Mouse (Mus musculus) neural tube, embryonic 12.5 days (tissue): ENCODE results near the gene Dnajc17. TPM values are rescaled to one million over a fixed set of nuclear protein-coding genes. Genes with fewer than 3 reads are reported as not detected.
A peak's percentile ranks its signal among the peaks of the same experiment; 100 is the strongest.

ENCODE experiments used
- ATAC-seq: fragments of 200-750 bp; cut with Nextera tagmentation; 2 replicates; pipeline ENCODE4 v1.8.0; 2017; ENCODE audit warnings: low read depth, mild to moderate bottlenecking, moderate TSS enrichment, moderate library complexity; ENCODE audit not compliant: low FRiP score
- H3K27ac ChIP-seq: fragments of 300-500 bp; sonication (generic); 2 replicates; pipeline ENCODE4 v1.5.1; 2016
- H3K27me3 ChIP-seq: fragments of 300-500 bp; sonication (generic); replicated peaks from 2 replicates; pipeline ENCODE4 v1.6.1; 2016; ENCODE audit warnings: mild to moderate bottlenecking
- H3K36me3 ChIP-seq: fragments of 300-500 bp; sonication (generic); 2 replicates; pipeline ENCODE4 v1.6.1; 2016; ENCODE audit warnings: mild to moderate bottlenecking
- H3K4me1 ChIP-seq: fragments of 300-500 bp; sonication (generic); 2 replicates; pipeline ENCODE4 v1.6.1; 2016
- H3K4me2 ChIP-seq: fragments of 300-500 bp; sonication (generic); replicated peaks from 2 replicates; pipeline ENCODE4 v1.6.1; 2016; ENCODE audit warnings: mild to moderate bottlenecking
- H3K4me3 ChIP-seq: fragments of 300-500 bp; sonication (generic); 2 replicates; pipeline ENCODE4 v1.5.1; 2016
- H3K9ac ChIP-seq: fragments of 300-500 bp; sonication (generic); 2 replicates; pipeline ENCODE4 v1.6.1; 2016; ENCODE audit warnings: mild to moderate bottlenecking
- H3K9me3 ChIP-seq: fragments of 300-500 bp; sonication (generic); 2 replicates; pipeline ENCODE4 v1.6.1; 2016; ENCODE audit warnings: mild to moderate bottlenecking
- WGBS: fragments of 180-500 bp; shearing (Covaris S2); methylation state at CpG from one replicate; pipeline ENCODE4 v1.1.7; 2016; 5-methylcytosine and 5-hydroxymethylcytosine counted together
- polyA plus RNA-seq: library from polyadenylated mRNA; unstranded; fragments of >200 nt; fragmentation: Nextera tagmentation; extraction: Ambion mirVana; gene quantifications from 2 replicates; pipeline ENCODE4 v1.2.1, GENCODE M21; 2016

Dnajc17 gene
- polyA plus RNA-seq, 1 experiment from 2014 or later = 27.2 TPM

- Histone ChIP-seq H3K9me3 (no peaks in the 10 kb centered on the region), H3K4me2 (no peak overlapping the region), H3K27ac (no peak overlapping the region), H3K4me3 (no peak overlapping the region), H3K9ac (no peak overlapping the region), H3K27me3 (no peaks in the 10 kb centered on the region), H3K36me3 (no peaks in the 10 kb centered on the region), H3K4me1 (peaks cover 3% of the 10 kb centered on the region; the same call in 1 of the 2 replicates)
- no peak for ATAC-seq
- WGBS = 92% methylated on average over 5 of the region's 5 CpGs
Measured at GRCm38 (mm10) chr2:119194140-119194539, 14.5 kb downstream of the Dnajc17 start.

DNA sequence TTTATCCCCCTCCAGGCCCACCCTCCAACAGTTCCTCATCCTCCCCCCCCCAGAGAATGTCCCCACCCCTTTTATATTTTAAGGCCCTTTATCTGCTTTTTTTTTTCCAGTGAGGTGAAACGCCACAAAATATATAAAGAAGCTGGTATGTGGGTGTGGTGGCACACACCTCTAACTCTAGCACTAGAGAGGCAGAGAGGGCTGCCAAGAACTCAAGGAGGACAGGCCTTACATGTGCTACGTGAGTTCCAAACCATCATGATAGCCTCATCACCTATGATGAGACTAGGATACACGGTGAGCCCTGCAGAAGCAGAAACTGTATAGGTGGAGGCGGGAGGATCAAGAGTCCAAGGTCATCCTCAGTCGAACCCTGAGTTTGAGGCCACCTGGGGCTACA lies 17.6 kb downstream of the Dnajc17 start:
- Histone ChIP-seq H3K4me1 (peaks cover 4% of the 10 kb centered on the region; the same call in 1 of the 2 replicates), H3K27me3 (no peaks in the 10 kb centered on the region), H3K27ac (no peak overlapping the region), H3K36me3 (no peaks in the 10 kb centered on the region), H3K9ac (no peak overlapping the region), H3K4me2 (no peak overlapping the region), H3K9me3 (no peaks in the 10 kb centered on the region), H3K4me3 (no peak overlapping the region)
- 89% methylated on average over 5 of the region's 5 CpGs for WGBS
- no peak for ATAC-seq

GRCm38 (mm10) chr2:119189029-119189710 lies 19.4 kb downstream of the Dnajc17 start:
- Histone ChIP-seq H3K27me3 (no peaks in the 10 kb centered on the region), H3K36me3 (peaks cover 10% of the 10 kb centered on the region), H3K4me1 (peaks cover 4% of the 10 kb centered on the region; the same call in 1 of the 2 replicates), H3K9me3 (no peaks in the 10 kb centered on the region), H3K4me3 (0 out of 2 replicates have a peak overlapping the region, but pooled peaks have one; percentile 9), H3K9ac (no peak overlapping the region), H3K4me2 (peak overlapping the region; percentile 62), H3K27ac (no peak overlapping the region)
- peak; percentile 86 for ATAC-seq
- 7% methylated on average over 15 of the region's 15 CpGs for WGBS

DNA sequence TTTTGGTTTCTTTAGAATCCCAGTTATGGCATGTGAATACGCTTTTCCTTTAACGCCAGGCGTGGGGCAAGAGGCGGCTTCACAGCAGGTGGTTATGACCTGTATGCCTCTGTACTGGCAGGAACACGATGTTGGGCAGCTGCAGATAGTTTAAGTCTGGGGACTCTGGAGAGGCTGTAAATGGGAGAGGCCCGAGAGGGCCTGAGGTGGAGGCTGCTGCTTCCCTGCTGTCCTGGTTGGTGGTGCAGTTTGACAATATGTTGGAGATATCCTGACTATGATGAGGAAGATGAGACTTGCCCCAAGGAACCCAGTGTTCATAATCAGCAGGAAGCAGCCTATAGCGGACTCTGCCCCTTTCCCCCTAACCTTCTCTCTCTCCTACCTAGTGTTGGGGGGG lies 25.7 kb downstream of the Dnajc17 start:
- H3K9ac ChIP-seq = no peak overlapping the region
- H3K4me2 ChIP-seq = no peak overlapping the region
- no peaks in the 10 kb centered on the region for H3K27me3 ChIP-seq
- H3K27ac ChIP-seq = no peak overlapping the region
- no peak overlapping the region for H3K4me3 ChIP-seq
- no peaks in the 10 kb centered on the region for H3K4me1 ChIP-seq
- ATAC-seq = no peak
- H3K36me3 ChIP-seq = peaks cover 55% of the 10 kb centered on the region
- no peaks in the 10 kb centered on the region for H3K9me3 ChIP-seq
- WGBS = 73% methylated on average over 7 of the region's 7 CpGs

- no peak overlapping the region for H3K4me2 ChIP-seq
- no peak overlapping the region for H3K27ac ChIP-seq
- no peak overlapping the region for H3K9ac ChIP-seq
- no peak overlapping the region for H3K4me3 ChIP-seq
- peaks cover 34% of the 10 kb centered on the region for H3K36me3 ChIP-seq
- ATAC-seq = no peak
- no peaks in the 10 kb centered on the region for H3K9me3 ChIP-seq
- H3K4me1 ChIP-seq = peaks cover 23% of the 10 kb centered on the region
- WGBS = 90% methylated on average over 5 of the region's 5 CpGs
- H3K27me3 ChIP-seq = no peaks in the 10 kb centered on the region
Measured at GRCm38 (mm10) chr2:119177384-119177939, 31.1 kb downstream of the Dnajc17 start.

DNA sequence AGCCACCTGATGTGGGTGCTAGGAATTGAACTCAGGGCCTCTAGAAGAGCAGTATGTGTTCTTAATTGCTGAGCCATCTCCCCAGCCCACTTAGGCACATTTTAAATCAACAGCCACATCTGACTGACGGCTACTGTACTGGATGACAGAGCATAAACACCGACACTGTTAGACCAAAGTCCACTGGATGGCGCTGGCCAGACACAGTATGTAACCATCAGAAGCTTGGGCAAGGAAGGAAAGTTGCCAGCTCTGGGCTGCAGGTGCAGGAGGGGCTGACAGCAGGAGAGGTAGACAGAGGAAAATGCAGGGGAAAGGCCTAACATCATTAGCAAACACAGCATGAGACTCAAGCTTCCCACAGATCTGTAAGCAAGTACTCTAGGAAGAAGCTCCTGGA lies 31.8 kb downstream of the Dnajc17 start:
- Histone ChIP-seq H3K4me2 (no peak overlapping the region), H3K27ac (no peak overlapping the region), H3K4me3 (no peak overlapping the region), H3K4me1 (peaks cover 30% of the 10 kb centered on the region), H3K9ac (no peak overlapping the region), H3K36me3 (peaks cover 36% of the 10 kb centered on the region), H3K9me3 (no peaks in the 10 kb centered on the region), H3K27me3 (no peaks in the 10 kb centered on the region)
- ATAC-seq = no peak
- WGBS = 55% methylated on average over 3 of the region's 3 CpGs

- Histone ChIP-seq H3K36me3 (peaks cover 31% of the 10 kb centered on the region), H3K27me3 (no peaks in the 10 kb centered on the region), H3K4me2 (no peak overlapping the region), H3K4me1 (peaks cover 32% of the 10 kb centered on the region), H3K4me3 (no peak overlapping the region), H3K9ac (no peak overlapping the region), H3K9me3 (no peaks in the 10 kb centered on the region), H3K27ac (no peak overlapping the region)
- no peak for ATAC-seq
- 77% methylated on average over 6 of the region's 6 CpGs for WGBS
Measured at GRCm38 (mm10) chr2:119175614-119176013, 33.0 kb downstream of the Dnajc17 start.

DNA sequence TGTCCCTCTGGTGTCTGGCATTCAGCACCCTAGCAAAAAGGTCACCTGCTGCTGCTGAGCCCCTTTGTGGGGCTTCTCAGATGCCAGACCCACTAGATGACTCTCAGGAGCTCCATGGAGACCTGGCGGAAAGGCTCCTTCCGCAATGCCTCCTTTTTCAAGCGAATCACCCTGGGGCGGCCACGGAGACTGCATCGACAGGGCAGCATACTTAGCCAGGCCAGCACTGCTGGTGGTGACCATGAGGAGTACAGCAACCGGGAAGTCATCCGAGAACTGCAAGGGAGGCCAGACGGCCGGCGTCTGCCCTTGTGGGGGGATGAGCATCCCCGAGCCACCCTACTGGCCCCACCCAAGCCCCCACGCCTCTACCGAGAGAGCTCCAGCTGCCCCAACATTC lies 33.7 kb downstream of the Dnajc17 start:
- peaks cover 24% of the 10 kb centered on the region for H3K36me3 ChIP-seq
- H3K9ac ChIP-seq = 0 out of 2 replicates have a peak overlapping the region, but pooled peaks have one; percentile 17
- H3K9me3 ChIP-seq = no peaks in the 10 kb centered on the region
- H3K4me1 ChIP-seq = peaks cover 32% of the 10 kb centered on the region
- no peaks in the 10 kb centered on the region for H3K27me3 ChIP-seq
- ATAC-seq = no peak
- no peak overlapping the region for H3K4me3 ChIP-seq
- WGBS = 66% methylated on average over 14 of the region's 14 CpGs
- H3K27ac ChIP-seq = no peak overlapping the region
- no peak overlapping the region for H3K4me2 ChIP-seq

DNA sequence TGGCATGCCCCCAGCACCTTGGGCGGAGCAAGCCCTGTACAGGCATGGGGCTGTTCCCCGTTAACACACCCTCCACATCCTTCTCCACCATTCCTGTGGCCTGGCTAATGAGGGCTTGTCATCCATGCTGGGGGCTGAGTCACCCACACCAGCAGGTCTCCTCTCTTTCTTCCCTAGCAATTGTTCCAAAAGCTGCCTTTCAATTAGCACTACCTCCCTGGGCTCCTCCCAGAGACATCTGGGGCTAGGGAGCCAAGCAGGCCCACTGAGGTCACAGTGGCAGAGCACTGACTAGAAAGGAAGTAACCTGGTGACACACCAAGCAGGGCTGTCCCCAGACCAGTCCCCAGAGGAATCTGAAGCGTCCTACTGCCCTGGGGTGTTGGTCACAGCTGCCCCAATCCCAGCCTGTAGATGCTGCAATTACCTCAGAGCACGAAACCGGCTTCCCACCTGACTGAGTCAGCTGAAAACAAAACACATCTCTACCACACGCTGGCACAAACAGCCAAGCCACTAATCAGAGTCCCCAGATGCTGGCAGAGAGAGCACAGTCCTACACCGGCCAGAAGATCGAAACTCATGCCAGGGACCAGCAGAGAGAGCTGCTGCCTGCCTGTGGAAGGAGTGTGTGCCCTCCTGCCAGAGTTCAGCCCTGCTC lies 34.5 kb downstream of the Dnajc17 start, which contains the start of gene Gm14137:
Gene Gm14137, plus strand, starts transcription at position 519 of the 661 bp plus-strand sequence.
- Histone ChIP-seq H3K4me3 (no peak within 1 kb of the TSS), H3K9ac (peak within 1 kb of the TSS; percentile 38; the same call in 1 of the 2 replicates), H3K27me3 (no peaks in the 10 kb centered on the region), H3K27ac (0 out of 2 replicates have a peak within 1 kb of the TSS, but pooled peaks have one; percentile 18), H3K9me3 (no peaks in the 10 kb centered on the region), H3K4me2 (peak within 1 kb of the TSS; percentile 34), H3K4me1 (peaks cover 32% of the 10 kb centered on the region), H3K36me3 (peaks cover 16% of the 10 kb centered on the region)
- ATAC-seq = 0 out of 2 replicates have a peak, but pooled peaks have one; percentile 11
- WGBS = 38% methylated on average over 8 of the region's 8 CpGs

DNA sequence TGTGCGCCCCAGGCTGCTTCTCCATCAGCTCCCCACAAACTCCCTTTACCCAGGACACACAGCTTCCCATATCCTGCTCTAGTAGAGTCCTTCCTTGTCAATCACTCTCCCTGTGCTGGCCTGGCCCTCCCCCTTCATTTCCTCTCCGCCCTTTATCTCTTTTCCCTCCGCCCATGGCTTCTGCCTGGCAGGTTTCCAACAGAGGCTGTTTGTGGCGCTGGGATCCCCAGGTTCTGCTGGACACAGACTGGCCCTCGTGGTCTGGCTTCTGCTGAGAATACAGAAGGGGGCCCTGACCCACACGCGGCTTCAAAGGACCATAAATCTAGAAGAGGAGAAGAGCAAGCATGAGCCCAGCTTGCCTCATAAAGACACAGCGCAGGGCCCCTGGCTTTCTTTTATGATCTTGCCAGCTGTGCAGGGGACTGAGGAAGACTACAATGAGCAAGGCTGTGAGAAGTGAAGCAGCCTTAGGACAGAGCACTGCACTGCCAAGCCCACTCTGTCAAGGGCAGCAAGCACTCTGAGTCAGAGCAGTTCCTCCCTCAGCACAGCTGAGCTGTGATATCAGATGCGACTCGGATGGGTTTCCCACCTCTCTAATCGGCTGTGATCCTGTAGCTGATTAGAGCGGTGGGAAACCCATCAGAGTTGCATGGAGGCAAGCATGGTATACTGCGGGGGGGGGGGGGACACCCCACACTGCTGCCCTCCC lies 35.6 kb downstream of the Dnajc17 start:
- 11% methylated on average over 13 of the region's 13 CpGs for WGBS
- peak overlapping the region; percentile 34 for H3K4me2 ChIP-seq
- ATAC-seq = peak; percentile 49
- H3K27ac ChIP-seq = 0 out of 2 replicates have a peak overlapping the region, but pooled peaks have one; percentile 18
- H3K4me3 ChIP-seq = no peak overlapping the region
- peaks cover 34% of the 10 kb centered on the region for H3K4me1 ChIP-seq
- peak overlapping the region; percentile 38; the same call in 1 of the 2 replicates for H3K9ac ChIP-seq
- H3K36me3 ChIP-seq = peaks cover 7% of the 10 kb centered on the region
- H3K9me3 ChIP-seq = no peaks in the 10 kb centered on the region
- H3K27me3 ChIP-seq = peaks cover 5% of the 10 kb centered on the region; the same call in 1 of the 2 replicates

GRCm38 (mm10) chr2:119172446-119172845 lies 36.1 kb downstream of the Dnajc17 start:
- Histone ChIP-seq H3K27me3 (peaks cover 10% of the 10 kb centered on the region), H3K4me1 (peaks cover 39% of the 10 kb centered on the region), H3K9ac (no peak overlapping the region), H3K27ac (0 out of 2 replicates have a peak overlapping the region, but pooled peaks have one; percentile 18), H3K4me2 (peak overlapping the region; percentile 34), H3K36me3 (peaks cover 6% of the 10 kb centered on the region; the same call in 1 of the 2 replicates), H3K4me3 (no peak overlapping the region), H3K9me3 (no peaks in the 10 kb centered on the region)
- WGBS = 74% methylated on average over 7 of the region's 7 CpGs
- no peak for ATAC-seq
